Mouse (Mus musculus): ENCODE results near the gene Cpne2. TPM values are rescaled to one million over a fixed set of nuclear protein-coding genes. Genes with fewer than 3 reads are reported as not detected.

The Cpne2 gene
- polyA plus RNA-seq, 1 experiment from 2014 or later, result 51.2 TPM

DNA sequence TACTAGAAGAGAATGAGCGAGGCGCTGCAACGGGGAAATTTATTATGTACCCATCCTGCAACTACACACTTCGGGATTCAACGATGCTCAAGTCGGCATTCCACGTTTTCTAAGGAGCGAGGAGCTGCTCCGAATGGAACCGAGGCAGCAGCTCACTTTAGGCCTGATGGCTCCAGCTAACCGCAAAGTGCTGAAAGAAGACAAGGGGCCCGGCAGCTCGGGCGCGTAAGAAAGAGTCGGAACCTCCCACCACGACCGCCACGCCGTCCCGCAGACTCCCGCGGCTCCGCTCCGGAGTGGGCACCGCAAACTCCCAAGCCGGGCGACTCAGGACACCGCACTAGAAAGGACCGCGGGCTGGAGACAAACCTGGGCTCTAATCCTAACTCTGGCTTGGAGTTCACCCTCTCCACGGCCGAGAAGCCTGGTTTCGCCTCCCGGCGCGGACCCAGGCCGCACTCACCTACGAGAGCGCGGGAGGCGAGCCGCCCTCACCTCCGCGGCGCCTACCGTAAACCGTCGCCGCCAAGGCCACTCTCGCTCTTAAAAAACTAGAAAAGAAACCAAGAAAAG, 68.3 kb downstream of the Cpne2 start:
- CTCF ChIA-PET, result interaction anchor here (1.5 to 3.2 kb wide), 5 partner anchors 10 to 109 kb away, joined by 5 to 16 read pairs (median 7); no protein-coding TSS in a partner anchor
- TF ChIP-seq CTCF (IDR thresholded peaks at IDR 0.05), result no peak

DNA sequence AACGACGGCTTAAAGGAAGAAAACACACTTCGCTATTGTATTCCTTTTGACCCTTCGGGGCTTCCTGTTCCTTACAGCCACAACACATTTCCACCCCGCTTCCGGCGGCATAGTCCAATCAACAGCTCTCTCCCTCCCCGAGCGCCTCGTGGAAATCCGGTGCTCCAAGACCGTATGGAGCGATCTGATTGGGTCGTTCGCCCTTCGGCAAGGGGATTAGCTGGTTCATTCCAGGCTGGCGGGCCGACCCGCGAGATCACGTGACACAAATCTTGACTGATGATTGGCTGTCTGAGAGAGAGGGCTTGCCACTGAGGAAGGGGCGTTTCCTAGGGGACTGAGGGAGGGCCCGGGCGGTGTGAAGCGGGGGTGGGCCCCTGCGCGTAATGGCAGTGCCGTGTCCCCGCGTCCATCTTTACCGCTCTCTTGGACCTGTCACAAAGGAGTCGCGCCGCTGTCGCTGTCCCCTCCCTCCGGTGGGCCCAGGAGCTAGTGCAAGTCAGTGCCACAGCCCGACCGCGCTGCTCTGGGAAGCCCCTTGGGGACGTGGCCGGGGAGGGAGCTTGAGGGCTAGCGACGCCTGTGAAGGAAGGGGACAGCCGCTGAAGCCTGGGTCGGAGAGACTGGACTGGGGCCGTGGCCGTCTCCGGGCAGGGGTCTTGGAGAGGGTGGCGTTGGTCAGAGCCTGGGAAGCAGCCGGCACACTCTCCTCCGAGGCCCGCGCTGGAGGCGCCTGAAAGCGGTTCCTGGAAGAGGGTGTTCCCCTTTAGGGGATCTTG, 69.0 kb downstream of the Cpne2 start, which contains the start of the genes Rspry1 and Fam192a:
Gene Rspry1, plus strand, starts transcription at position 331 of the 779 bp plus-strand sequence.
Gene Fam192a, minus strand, starts transcription at position 391 of the 779 bp plus-strand sequence.
- H3K27me3 ChIP-seq, result no peaks in the 10 kb centered on the region
- POLR2A ChIA-PET, result interaction anchor here (1.0 to 1.1 kb wide), 2 partner anchors 11 to 97 kb away, joined by 3 to 4 read pairs; no protein-coding TSS in a partner anchor
- ATAC-seq (peak; percentile 98), DNase-seq (ENCODE audit: low read depth, low spot score) (peak; percentile 97)
- in situ Hi-C loops (cut with MboI; ENCODE audit: low pct_unique_long_range_greater_than_20kb), result loop anchor here (10.0 kb wide), 1 partner anchor 203 kb away; no protein-coding TSS in a partner anchor
- CTCF ChIA-PET, result interaction anchor here (1.5 to 3.2 kb wide), 7 partner anchors 9 to 109 kb away, joined by 3 to 16 read pairs (median 6); partner anchors contain the start of gene Cpne2
- no peak for TF ChIP-seq CTCF (IDR thresholded peaks at IDR 0.05)

More for the DNA sequence above, 68.3 kb downstream of the Cpne2 start:
- in situ Hi-C loops (cut with MboI; ENCODE audit: low pct_unique_long_range_greater_than_20kb), result loop anchor here (10.0 kb wide), 1 partner anchor 204 kb away; no protein-coding TSS in a partner anchor
- POLR2A ChIA-PET, result interaction anchor here (1.1 kb wide), 1 partner anchor 12 kb away, joined by 3 read pairs; no protein-coding TSS in a partner anchor
- DNase-seq (ENCODE audit: low read depth, low spot score) (no peak), ATAC-seq (peak; percentile 18)
- no peaks in the 10 kb centered on the region for H3K27me3 ChIP-seq

DNA sequence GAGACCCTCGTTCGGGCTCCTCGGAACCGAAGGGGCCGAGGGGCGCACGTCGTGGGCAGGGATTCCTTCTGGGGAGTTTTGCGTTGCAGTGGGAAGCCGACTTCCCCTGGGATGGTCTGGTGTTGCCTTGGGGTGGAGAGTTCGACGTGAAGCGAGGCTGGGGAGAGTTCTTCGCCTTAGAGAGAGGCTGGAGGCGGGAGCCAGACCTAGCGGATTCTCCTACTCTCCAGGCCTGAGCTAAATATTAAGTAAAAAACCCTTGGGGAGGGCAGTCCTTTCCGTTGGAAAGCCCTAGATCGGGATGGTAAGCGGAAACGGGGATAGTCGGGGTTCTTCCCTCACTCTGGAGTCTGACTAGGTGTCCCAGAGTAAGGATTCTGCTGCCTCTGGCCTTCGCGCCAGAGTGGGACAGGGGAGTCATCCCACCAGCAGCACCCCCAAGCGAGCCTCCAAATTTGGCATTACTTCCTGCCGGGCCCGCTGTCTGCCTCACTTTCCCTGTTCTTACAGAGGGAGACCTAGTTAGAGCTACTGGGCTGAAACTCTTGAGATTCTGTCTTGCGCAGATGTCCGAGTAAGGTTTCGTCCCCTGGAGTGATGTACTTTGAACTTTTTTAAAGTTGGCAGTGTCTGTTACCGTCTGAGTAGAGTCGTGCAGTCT, 69.8 kb downstream of the Cpne2 start:
- H3K27me3 ChIP-seq, result no peaks in the 10 kb centered on the region
- no peak for DNase-seq (ENCODE audit: low read depth, low spot score)
- ChIA-PET CTCF (interaction anchor here (1.3 to 3.2 kb wide), 5 partner anchors 9 to 69 kb away, joined by 3 to 16 read pairs (median 5); partner anchors contain the start of gene Cpne2), POLR2A (interaction anchor here (0.6 to 1.1 kb wide), 3 partner anchors 11 to 215 kb away, joined by 3 to 4 read pairs (median 3); no protein-coding TSS in a partner anchor)
- ATAC-seq, result peak; percentile 33
- in situ Hi-C loops (cut with MboI; ENCODE audit: low pct_unique_long_range_greater_than_20kb), result loop anchor here (10.0 kb wide), 1 partner anchor 202 kb away; no protein-coding TSS in a partner anchor
- no peak for TF ChIP-seq CTCF (IDR thresholded peaks at IDR 0.05)

DNA sequence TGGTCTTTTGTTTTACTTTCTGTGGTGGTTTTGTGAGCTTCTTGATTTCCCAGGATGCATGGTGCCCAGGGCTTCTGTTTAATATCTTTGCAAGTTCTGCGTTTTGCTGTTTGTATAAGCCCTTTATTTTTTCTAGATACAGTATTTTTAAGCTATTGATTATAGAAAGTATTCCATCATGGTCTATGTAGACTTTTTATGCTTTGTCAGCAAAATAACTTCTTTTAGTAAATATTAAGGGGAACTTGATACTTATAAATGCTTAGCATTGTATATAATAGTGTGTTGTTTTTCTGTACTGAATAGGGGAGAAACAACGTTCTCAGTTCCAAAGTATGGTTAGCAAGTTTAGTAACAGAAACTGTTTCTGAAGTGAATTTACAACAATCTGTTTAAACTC, 71.2 kb downstream of the Cpne2 start:
- TF ChIP-seq CTCF (IDR thresholded peaks at IDR 0.05), result no peak
- DNase-seq (ENCODE audit: low read depth, low spot score), result no peak
- in situ Hi-C loops (cut with MboI; ENCODE audit: low pct_unique_long_range_greater_than_20kb), result loop anchor here (10.0 kb wide), 1 partner anchor 201 kb away; no protein-coding TSS in a partner anchor
- no peaks in the 10 kb centered on the region for H3K27me3 ChIP-seq
- no peak for ATAC-seq
- ChIA-PET CTCF (interaction anchor here (1.0 to 1.3 kb wide), 2 partner anchors 8 to 10 kb away, joined by 3 to 6 read pairs; no protein-coding TSS in a partner anchor), POLR2A (no interaction called here)

DNA sequence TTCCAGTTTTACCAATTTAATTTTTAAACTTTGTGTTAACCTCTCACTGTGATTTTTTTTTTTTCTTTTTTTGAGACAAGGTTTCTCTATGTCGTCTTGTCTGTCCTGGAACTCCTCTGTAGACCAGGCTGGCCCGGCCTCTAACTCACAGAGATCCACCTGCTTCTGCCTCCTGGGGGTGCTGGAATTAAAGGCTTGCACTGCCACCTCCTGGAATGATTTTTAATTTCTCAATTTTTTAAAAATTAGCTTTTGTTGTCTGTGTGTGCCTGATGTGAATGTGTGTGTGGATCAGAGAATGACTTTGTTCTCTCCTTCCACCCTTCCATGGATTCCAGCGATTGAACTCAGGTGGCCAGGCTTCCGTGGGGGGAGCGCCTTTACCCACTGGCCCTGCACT, 74.3 kb downstream of the Cpne2 start:
- ChIA-PET POLR2A (no interaction called here), CTCF (no interaction called here)
- ATAC-seq, result no peak

More for the DNA sequence above, 74.3 kb downstream of the Cpne2 start:
- in situ Hi-C loops (cut with MboI; ENCODE audit: low pct_unique_long_range_greater_than_20kb), result loop anchor here (10.0 kb wide), 1 partner anchor 198 kb away; no protein-coding TSS in a partner anchor
- TF ChIP-seq CTCF (IDR thresholded peaks at IDR 0.05), result no peak
- no peaks in the 10 kb centered on the region for H3K27me3 ChIP-seq
- DNase-seq (ENCODE audit: low read depth, low spot score), result no peak

Other genes starting within 250 kb of the Cpne2 start
- gene Slc12a3, start 203.8 kb upstream of the Cpne2 start, polyA plus RNA-seq (2021), result 0.23 TPM
- gene Herpud1, start 146.6 kb upstream of the Cpne2 start, polyA plus RNA-seq (2021), result 77.7 TPM
- gene Nlrc5, start 98.6 kb upstream of the Cpne2 start, polyA plus RNA-seq (2021), result 0.76 TPM
- 25.9 TPM for gene Rspry1, start 68.9 kb downstream of the Cpne2 start, polyA plus RNA-seq (2021)
- gene Fam192a, start 69.0 kb downstream of the Cpne2 start, polyA plus RNA-seq (2021), result 75.9 TPM
- 103 TPM for gene Arl2bp, start 133.6 kb downstream of the Cpne2 start, polyA plus RNA-seq (2021)
- gene Pllp, start 163.3 kb downstream of the Cpne2 start, polyA plus RNA-seq (2021), result 0.56 TPM
- gene Ccl22, start 212.6 kb downstream of the Cpne2 start, polyA plus RNA-seq (2021), result not detected
- 38.7 TPM for gene Cx3cl1, start 239.0 kb downstream of the Cpne2 start, polyA plus RNA-seq (2021)